Mouse (Mus musculus): ENCODE measurements around the gene Cyp8b1.

DNA sequence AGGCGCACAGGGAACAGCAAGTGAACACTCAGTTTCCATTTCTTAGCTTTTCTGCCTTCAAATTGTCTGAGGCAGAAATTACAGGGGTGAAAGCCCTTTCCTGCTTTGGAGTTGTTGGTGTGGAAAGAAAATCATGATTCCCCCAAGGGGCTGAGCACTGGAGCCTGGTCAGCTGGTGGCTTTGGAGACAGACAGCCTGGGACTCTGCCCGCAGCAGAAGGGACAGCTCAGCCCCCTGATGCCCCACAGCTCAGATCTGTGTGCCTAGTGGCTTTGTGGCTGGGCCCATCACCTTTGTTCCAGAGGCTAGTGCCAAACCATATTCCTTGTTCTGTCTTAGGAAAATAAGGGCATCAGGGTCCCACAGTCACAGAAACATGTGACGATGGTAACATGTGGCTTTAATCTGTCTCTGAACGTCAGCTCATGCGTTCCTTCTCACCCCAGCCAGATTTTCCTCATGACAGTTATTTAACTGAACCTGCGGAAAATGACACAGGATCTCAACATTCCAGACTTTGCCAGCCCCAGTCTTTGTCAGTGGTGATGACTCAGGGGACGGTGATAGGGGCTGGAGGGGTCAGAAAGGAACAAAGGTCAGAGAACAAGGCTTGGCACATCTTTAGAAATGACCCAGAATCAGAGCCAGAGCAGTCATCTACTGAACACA, 44.0 kb upstream of the Cyp8b1 start:
- no peak for TF ChIP-seq CTCF (IDR thresholded peaks at IDR 0.05; ENCODE audit: borderline replicate concordance, extremely low read depth, insufficient read depth, insufficient read length)
- TF ChIP-seq POLR2A (IDR thresholded peaks at IDR 0.05; ENCODE audit: borderline replicate concordance, extremely low read depth, insufficient read depth, insufficient read length, poor library complexity, severe bottlenecking): no peak

All from brain, embryonic 14.5 days (tissue).